Mouse (Mus musculus) C2C12 (cell line): ENCODE data around the gene Itga1.

ENCODE experiments used
- CTCF ChIP-seq: IDR thresholded peaks from one replicate; pipeline ENCODE4 v1.5.1; 2011; ENCODE audit not compliant: control insufficient read depth, insufficient read depth, insufficient read length
- USF1 ChIP-seq: IDR thresholded peaks from one replicate; pipeline ENCODE4 v1.6.1; 2011; ENCODE audit warnings: low read depth, mild to moderate bottlenecking, control low read depth, moderate library complexity

DNA sequence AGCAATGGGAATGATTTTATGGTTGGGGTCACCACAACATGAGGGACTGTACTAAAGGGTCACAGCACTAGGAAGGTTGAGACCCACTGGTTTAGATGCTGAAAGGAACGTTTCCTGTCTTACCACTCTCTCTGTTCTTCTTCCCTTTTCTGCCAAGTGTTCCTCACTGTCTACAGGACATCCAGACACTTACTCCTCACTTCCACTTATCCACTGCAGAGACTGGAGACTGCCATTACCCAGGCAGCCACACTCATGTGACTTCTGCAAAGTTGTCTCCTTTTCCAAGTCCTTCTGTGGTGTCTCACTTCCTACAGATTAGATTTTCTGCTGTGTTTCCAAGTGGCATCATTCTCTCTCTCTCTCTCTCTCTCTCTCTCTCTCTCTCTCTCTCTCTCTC, 177.0 kb downstream of the Itga1 start:
- TF ChIP-seq CTCF (no peak), USF1 (no peak)
